In the genomic region with DNA sequence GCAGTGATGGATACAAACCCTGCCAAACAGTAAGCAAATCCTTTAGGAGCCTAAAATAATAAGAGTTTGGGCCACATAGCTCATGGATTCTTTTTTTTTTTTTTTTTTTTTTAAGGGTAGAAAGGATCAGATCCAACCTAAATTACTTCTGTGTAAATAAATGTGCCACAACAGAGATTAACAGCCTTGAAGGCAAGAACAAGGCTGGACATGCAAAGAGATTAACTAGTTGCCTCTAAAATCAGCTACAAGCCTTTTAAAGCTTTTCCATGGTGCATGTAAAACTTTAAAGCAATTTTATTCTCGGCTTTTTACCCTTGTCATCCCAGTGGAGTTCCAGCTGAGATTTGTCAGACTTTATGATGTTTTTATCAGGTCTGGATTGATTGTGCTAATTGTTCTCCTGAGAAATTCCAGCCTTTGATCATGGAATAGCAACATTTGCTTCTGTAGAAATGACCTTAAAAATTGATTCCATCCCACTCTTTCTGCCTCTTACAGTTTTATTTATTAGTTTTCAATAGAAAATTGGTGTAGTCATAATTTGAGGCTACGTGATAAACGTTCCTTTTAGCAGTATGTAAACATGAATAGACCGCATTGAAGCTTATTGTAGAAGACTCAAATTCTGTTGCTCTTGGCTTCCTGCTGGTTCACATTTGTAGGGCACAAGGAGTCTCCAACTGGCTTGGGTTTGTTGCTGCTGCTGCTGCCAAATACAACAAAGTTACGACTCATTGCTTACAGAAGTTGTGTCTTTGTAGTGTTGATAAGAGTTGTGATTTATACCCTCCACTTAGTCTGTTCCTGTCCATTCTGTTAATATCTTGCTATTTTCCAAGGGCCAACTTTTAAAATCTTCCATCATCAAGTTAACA, we compare ENCODE assay signal across 27 mouse cellular contexts.
DNase-seq lines count a peak whose midpoint lies in the region; ATAC-seq and TF ChIP-seq lines count a peak whose summit lies in the region.
"Had no signal": no experiment of that assay in that cellular context is flagged by ENCODE, and none has a peak within 500 bp of the region (broad histone marks: within the 10 kb centered on the region; RNA-seq: fewer than 3 reads in every experiment).

No protein-coding gene starts in this region.

- no peak for ATAC-seq in forebrain, embryonic 14.5 days
- ATAC-seq in forebrain, embryonic 13.5 days, result no peak
- ATAC-seq in lung, embryonic 14.5 days (ENCODE audit: insufficient read depth), result peak; percentile 28; the same call in 1 of the 2 replicates
- ATAC-seq in intestine, embryonic 16.5 days, result no peak
- ATAC-seq: forebrain, embryonic 16.5 days; hindbrain, embryonic 16.5 days; intestine, embryonic 15.5 days; liver, postnatal 0 days; midbrain, embryonic 13.5 days had no signal

- no peak overlapping the region for H3K9ac ChIP-seq in forebrain, embryonic 14.5 days (ENCODE audit: low read length)
- no peak overlapping the region for H3K9ac ChIP-seq in forebrain, embryonic 13.5 days
- H3K9ac ChIP-seq in lung, embryonic 14.5 days, result no peak overlapping the region
- H3K9ac ChIP-seq in intestine, embryonic 16.5 days (ENCODE audit: low read depth, low read length), result no peak overlapping the region
- H3K9ac ChIP-seq: embryonic facial prominence, embryonic 12.5 days; intestine, embryonic 15.5 days; liver, postnatal 0 days; midbrain, embryonic 13.5 days; neural tube, embryonic 13.5 days had no signal

- H3K9me3 ChIP-seq in forebrain, embryonic 14.5 days (replicated peaks; ENCODE audit: control insufficient read depth, low read length), result no peaks in the 10 kb centered on the region
- no peaks in the 10 kb centered on the region for H3K9me3 ChIP-seq in forebrain, embryonic 13.5 days (replicated peaks)
- no peaks in the 10 kb centered on the region for H3K9me3 ChIP-seq in lung, embryonic 14.5 days (ENCODE audit: low read depth, low read length)
- H3K9me3 ChIP-seq in intestine, embryonic 16.5 days (ENCODE audit: control insufficient read depth, low read length), result no peaks in the 10 kb centered on the region
- H3K9me3 ChIP-seq: embryonic facial prominence, embryonic 12.5 days; hindbrain, embryonic 10.5 days; intestine, embryonic 15.5 days; midbrain, embryonic 13.5 days; neural tube, embryonic 13.5 days had no signal

- intact Hi-C loops in left cerebral cortex, postnatal 36 days (cut with DNase I), result no loop called here

- no peak for TF ChIP-seq CTCF in lung, embryonic 14.5 days (IDR thresholded peaks at IDR 0.05; ENCODE audit: low read depth)
- no peak for TF ChIP-seq CTCF in brain, embryonic 14.5 days (IDR thresholded peaks at IDR 0.05; ENCODE audit: borderline replicate concordance, extremely low read depth, insufficient read depth, insufficient read length)

- H3K27me3 ChIP-seq in forebrain, embryonic 14.5 days (replicated peaks; ENCODE audit: control insufficient read depth, insufficient read depth, low read length), result no peaks in the 10 kb centered on the region
- no peaks in the 10 kb centered on the region for H3K27me3 ChIP-seq in forebrain, embryonic 13.5 days
- no peaks in the 10 kb centered on the region for H3K27me3 ChIP-seq in lung, embryonic 14.5 days (ENCODE audit: insufficient read depth, low read length)
- H3K27me3 ChIP-seq in intestine, embryonic 16.5 days (replicated peaks; ENCODE audit: control insufficient read depth, insufficient read depth, low read length), result no peaks in the 10 kb centered on the region
- H3K27me3 ChIP-seq: embryonic facial prominence, embryonic 12.5 days; intestine, embryonic 15.5 days; midbrain, embryonic 13.5 days; neural tube, embryonic 13.5 days had no signal

- H3K27ac ChIP-seq in forebrain, embryonic 14.5 days (ENCODE audit: low read depth, low read length), result no peak overlapping the region
- H3K27ac ChIP-seq in forebrain, embryonic 13.5 days, result no peak overlapping the region
- no peak overlapping the region for H3K27ac ChIP-seq in lung, embryonic 14.5 days (ENCODE audit: low read depth)
- no peak overlapping the region for H3K27ac ChIP-seq in intestine, embryonic 16.5 days (ENCODE audit: low read length)
- H3K27ac ChIP-seq: embryonic facial prominence, embryonic 12.5 days; hindbrain, embryonic 10.5 days; intestine, embryonic 15.5 days; layer of hippocampus, adult 2 months; midbrain, embryonic 13.5 days; neural tube, embryonic 13.5 days had no signal

- 53% methylated on average over 5 of the region's 5 CpGs for WGBS in forebrain, embryonic 14.5 days
- 63% methylated on average over 5 of the region's 5 CpGs for WGBS in forebrain, embryonic 13.5 days
- 38% methylated on average over 5 of the region's 5 CpGs for WGBS in lung, embryonic 14.5 days
- WGBS in intestine, embryonic 16.5 days, result 54% methylated on average over 5 of the region's 5 CpGs

- no peak overlapping the region for H3K4me2 ChIP-seq in forebrain, embryonic 14.5 days (ENCODE audit: low read length)
- H3K4me2 ChIP-seq in forebrain, embryonic 13.5 days, result no peak overlapping the region
- no peak overlapping the region for H3K4me2 ChIP-seq in lung, embryonic 14.5 days
- no peak overlapping the region for H3K4me2 ChIP-seq in intestine, embryonic 16.5 days (ENCODE audit: low read depth, low read length)
- H3K4me2 ChIP-seq: embryonic facial prominence, embryonic 12.5 days; heart, embryonic 11.5 days; intestine, embryonic 15.5 days; liver, embryonic 11.5 days; midbrain, embryonic 13.5 days; neural tube, embryonic 13.5 days had no signal

- H3K36me3 ChIP-seq in forebrain, embryonic 14.5 days (ENCODE audit: control insufficient read depth, insufficient read depth, low read length), result no peaks in the 10 kb centered on the region
- no peaks in the 10 kb centered on the region for H3K36me3 ChIP-seq in forebrain, embryonic 13.5 days (ENCODE audit: poor library complexity, severe bottlenecking)
- H3K36me3 ChIP-seq in lung, embryonic 14.5 days (ENCODE audit: insufficient read depth), result no peaks in the 10 kb centered on the region
- H3K36me3 ChIP-seq in intestine, embryonic 16.5 days (ENCODE audit: control insufficient read depth, insufficient read depth, low read length), result no peaks in the 10 kb centered on the region
- H3K36me3 ChIP-seq: embryonic facial prominence, embryonic 12.5 days; hindbrain, embryonic 10.5 days; intestine, embryonic 15.5 days; midbrain, embryonic 13.5 days; neural tube, embryonic 13.5 days had no signal

- no peaks in the 10 kb centered on the region for H3K4me1 ChIP-seq in forebrain, embryonic 14.5 days (ENCODE audit: control insufficient read depth, insufficient read depth, low read length)
- no peaks in the 10 kb centered on the region for H3K4me1 ChIP-seq in forebrain, embryonic 13.5 days
- H3K4me1 ChIP-seq in lung, embryonic 14.5 days (ENCODE audit: insufficient read depth), result no peaks in the 10 kb centered on the region
- H3K4me1 ChIP-seq in intestine, embryonic 16.5 days (ENCODE audit: control insufficient read depth, insufficient read depth, low read length), result no peaks in the 10 kb centered on the region
- H3K4me1 ChIP-seq: embryonic facial prominence, embryonic 12.5 days; hindbrain, embryonic 10.5 days; intestine, embryonic 15.5 days; midbrain, embryonic 13.5 days; neural tube, embryonic 13.5 days had no signal

- DNase-seq in forebrain, embryonic 14.5 days (ENCODE audit: low spot score), result peak; percentile 31
- peak; percentile 33 for DNase-seq in lung, embryonic 14.5 days
- DNase-seq in lung, postnatal 10 days, result no peak
- DNase-seq in brain, embryonic 14.5 days (ENCODE audit: low read depth), result peak; percentile 52
- DNase-seq in kidney, postnatal 14 days, result peak; percentile 33
- no peak for DNase-seq in left cerebral cortex, postnatal 36 days (ENCODE audit: low spot score in 2 of 2)
- DNase-seq: adrenal gland, postnatal 10 days; cerebellum, adult 9-10 months; gastrocnemius, postnatal 14 days; heart, adult 11 months; liver, postnatal 0 days; retina, postnatal 1 day; thymus, adult 18-20 months; thymus, postnatal 36 days had no signal

- TF ChIP-seq POLR2A in brain, embryonic 14.5 days (IDR thresholded peaks at IDR 0.05; ENCODE audit: borderline replicate concordance, extremely low read depth, insufficient read depth, insufficient read length, poor library complexity, severe bottlenecking), result no peak

- no peak overlapping the region for H3K4me3 ChIP-seq in forebrain, embryonic 14.5 days (ENCODE audit: low read depth, low read length)
- no peak overlapping the region for H3K4me3 ChIP-seq in forebrain, embryonic 13.5 days
- no peak overlapping the region for H3K4me3 ChIP-seq in lung, embryonic 14.5 days (ENCODE audit: low read depth, low read length)
- no peak overlapping the region for H3K4me3 ChIP-seq in intestine, embryonic 16.5 days (ENCODE audit: low read length)
- H3K4me3 ChIP-seq: embryonic facial prominence, embryonic 12.5 days; erythroblast, embryonic 14.5 days; hindbrain, embryonic 10.5 days; intestine, embryonic 15.5 days; layer of hippocampus, adult 2 months; midbrain, embryonic 13.5 days; neural tube, embryonic 13.5 days had no signal

Comparison
In these comparisons a context has a peak if more than half of its experiments do, and no peak if none do; other contexts are left out.
1. DNase-seq: peak in forebrain, embryonic 14.5 days (single experiment), lung, embryonic 14.5 days (single experiment), brain, embryonic 14.5 days (single experiment) and kidney, postnatal 14 days (single experiment); none in lung, postnatal 10 days (single experiment) and left cerebral cortex, postnatal 36 days (0 of 2).